Mouse (Mus musculus) C2C12 (cell line): Measurements from ENCODE around the gene Vkorc1l1. TPM values are rescaled to one million over a fixed set of nuclear protein-coding genes. Genes with fewer than 3 reads are reported as not detected.

ENCODE experiments used
- H3K27me3 ChIP-seq: one replicate; pipeline ENCODE4 v1.6.1; 2011; ENCODE audit not compliant: control insufficient read depth, insufficient read depth, insufficient read length
- H3K36me3 ChIP-seq: one replicate; pipeline ENCODE4 v1.6.1; 2011; ENCODE audit not compliant: control insufficient read depth, insufficient read depth
- H3K4me3 ChIP-seq: one replicate; pipeline ENCODE4 v1.5.1; 2011; ENCODE audit warnings: mild to moderate bottlenecking, control low read depth; ENCODE audit not compliant: poor library complexity, insufficient read depth, severe bottlenecking
- H3K79me2 ChIP-seq: one replicate; pipeline ENCODE4 v1.6.1; 2011; ENCODE audit not compliant: control insufficient read depth, insufficient read depth
- H3K79me3 ChIP-seq: one replicate; pipeline ENCODE4 v1.6.1; 2011; ENCODE audit warnings: low read depth, control low read depth
- H3ac ChIP-seq: one replicate; pipeline ENCODE3; 2011; ENCODE audit warnings: low read depth; ENCODE audit not compliant: control insufficient read depth, insufficient read length
- CEBPB ChIP-seq: IDR thresholded peaks from one replicate; pipeline ENCODE4 v1.6.1; 2011; ENCODE audit warnings: low read depth, mild to moderate bottlenecking, control low read depth, moderate library complexity
- CTCF ChIP-seq: IDR thresholded peaks from one replicate; pipeline ENCODE4 v1.5.1; 2011; ENCODE audit not compliant: control insufficient read depth, insufficient read depth, insufficient read length
- FOSL1 ChIP-seq: IDR thresholded peaks from one replicate; pipeline ENCODE4 v1.8.0; 2011; ENCODE audit warnings: mild to moderate bottlenecking, low read length; ENCODE audit not compliant: poor library complexity, insufficient read depth, severe bottlenecking
- MAX ChIP-seq: IDR thresholded peaks from one replicate; pipeline ENCODE4 v1.6.1; 2011; ENCODE audit warnings: mild to moderate bottlenecking, control low read depth
- MYOD1 ChIP-seq: IDR thresholded peaks from one replicate; pipeline ENCODE4 v1.6.1; 2011; ENCODE audit warnings: low read depth; ENCODE audit not compliant: control insufficient read depth, insufficient read length
- MYOG ChIP-seq: IDR thresholded peaks from one replicate; pipeline ENCODE4 v1.6.1; 2011; ENCODE audit not compliant: control insufficient read depth, insufficient read length; ENCODE audit errors: extremely low read depth
- USF1 ChIP-seq: IDR thresholded peaks from one replicate; pipeline ENCODE4 v1.6.1; 2011; ENCODE audit warnings: low read depth, mild to moderate bottlenecking, control low read depth, moderate library complexity
- polyA plus RNA-seq: library from polyadenylated mRNA; unstranded; fragments of >200 nt; fragmentation: generic; extraction: Trizol; gene quantifications from one replicate; pipeline ENCODE4 v1.2.1, GENCODE M21; 2012; ENCODE audit warnings: missing spikeins

Gene Vkorc1l1
- polyA plus RNA-seq, 1 experiment, result 16.5 TPM

DNA sequence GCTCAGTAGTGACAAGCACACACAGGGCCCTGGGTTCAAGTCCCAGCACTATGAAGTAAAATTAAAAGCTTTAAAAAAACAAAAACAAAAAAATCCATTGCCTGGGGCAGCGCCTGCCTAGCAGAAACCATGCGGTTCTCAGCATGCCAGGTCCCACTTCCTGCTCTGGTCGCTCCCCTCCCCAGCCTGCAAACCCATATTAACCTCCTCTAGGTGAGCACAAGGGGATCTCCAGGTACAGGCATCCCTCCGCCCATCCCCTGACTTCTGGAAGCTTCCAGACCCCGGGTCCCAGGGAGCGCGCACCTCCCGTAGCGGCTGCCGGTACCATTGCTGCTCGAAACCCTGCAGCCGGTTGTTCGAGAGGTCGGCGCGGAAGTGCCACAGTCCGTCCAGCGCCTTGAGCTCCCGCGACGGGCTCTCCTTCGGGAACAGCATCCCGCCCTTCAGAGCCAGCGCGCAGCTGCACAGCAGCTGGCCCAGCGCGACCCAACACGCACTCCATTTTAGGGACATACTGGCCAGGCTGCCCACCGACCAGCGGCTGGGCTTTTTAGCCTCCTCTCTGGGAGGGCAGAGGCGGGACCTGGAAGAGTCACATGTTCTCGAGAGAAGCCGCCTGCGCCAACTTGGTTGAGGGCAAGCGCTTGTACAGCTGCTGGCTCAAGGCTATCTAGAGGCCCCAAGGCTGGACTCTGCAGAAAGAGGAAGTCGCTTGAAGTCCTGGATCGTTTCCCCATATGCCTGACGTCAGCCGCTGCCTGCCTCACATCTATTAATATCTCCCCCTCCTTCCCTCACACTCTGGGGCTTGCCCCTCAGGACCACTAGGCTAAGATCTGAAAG is 60.8 kb downstream of the Vkorc1l1 start, which contains the start of gene Gusb:
Gene Gusb (minus strand): TSS at position 749 of the 846 bp plus-strand sequence.
- H3K4me3 ChIP-seq, result peak within 1 kb of the TSS; percentile 52
- TF ChIP-seq MAX, result peak; percentile 84
- TF ChIP-seq USF1, result peak; percentile 85
- TF ChIP-seq CEBPB, result no peak
- peaks cover 20% of the 10 kb centered on the region for H3K36me3 ChIP-seq
- no peaks in the 10 kb centered on the region for H3K27me3 ChIP-seq
- peaks cover 5% of the 10 kb centered on the region for H3K79me3 ChIP-seq
- no peaks in the 10 kb centered on the region for H3K79me2 ChIP-seq
- peak within 1 kb of the TSS; percentile 32 for H3ac ChIP-seq

DNA sequence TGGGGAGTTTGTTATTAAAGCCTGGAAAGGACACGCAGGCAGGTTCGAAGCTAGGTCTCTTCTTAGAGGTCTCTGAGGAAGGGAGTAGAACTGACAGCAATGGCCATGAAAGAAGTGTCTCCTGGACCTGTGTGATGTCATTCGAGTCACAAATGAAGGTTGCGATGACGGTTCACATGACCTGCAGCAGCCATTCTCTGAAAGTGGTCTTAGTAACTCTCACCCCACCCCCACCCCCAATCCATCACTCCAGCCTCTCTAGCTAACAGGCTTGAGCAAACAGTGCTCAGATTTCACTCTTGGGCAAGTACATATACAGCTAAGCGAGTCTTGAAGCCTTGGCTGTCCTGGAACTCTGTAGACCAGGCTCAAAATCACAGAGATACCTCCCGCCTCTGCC is 61.5 kb downstream of the Vkorc1l1 start:
- Histone ChIP-seq H3K36me3 (peaks cover 16% of the 10 kb centered on the region), H3K27me3 (no peaks in the 10 kb centered on the region), H3K79me2 (no peaks in the 10 kb centered on the region), H3ac (no peak overlapping the region), H3K79me3 (peaks cover 5% of the 10 kb centered on the region), H3K4me3 (peak overlapping the region; percentile 52)
- no peak for TF ChIP-seq FOSL1
- no peak for TF ChIP-seq MAX
- TF ChIP-seq MYOG, result no peak
- no peak for TF ChIP-seq CTCF
- no peak for TF ChIP-seq MYOD1
- TF ChIP-seq CEBPB, result no peak
- no peak for TF ChIP-seq USF1

DNA sequence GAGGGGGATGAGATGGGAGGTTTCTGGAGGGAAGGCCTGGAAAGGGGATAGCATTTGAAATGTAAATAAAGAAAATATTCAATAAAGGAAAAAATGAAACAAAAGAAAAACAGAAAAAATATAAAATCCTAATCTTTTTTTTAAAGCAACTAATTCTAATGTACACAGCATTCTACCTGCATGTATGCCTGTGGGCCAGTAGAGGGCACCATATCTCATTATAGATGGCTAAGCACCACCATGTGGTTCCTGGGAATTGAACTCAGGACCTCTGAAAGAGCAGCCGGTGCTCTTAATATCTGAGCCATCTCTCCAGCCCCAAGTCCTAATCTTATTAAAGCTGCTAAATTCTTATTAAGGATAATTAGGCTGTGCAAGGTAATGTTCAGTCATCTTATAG is 65.6 kb downstream of the Vkorc1l1 start:
- Histone ChIP-seq H3ac (no peak overlapping the region), H3K27me3 (no peaks in the 10 kb centered on the region), H3K79me3 (peaks cover 3% of the 10 kb centered on the region), H3K36me3 (no peaks in the 10 kb centered on the region), H3K4me3 (no peak overlapping the region), H3K79me2 (no peaks in the 10 kb centered on the region)
- TF ChIP-seq CTCF, result peak; percentile 8
- no peak for TF ChIP-seq MYOD1

DNA sequence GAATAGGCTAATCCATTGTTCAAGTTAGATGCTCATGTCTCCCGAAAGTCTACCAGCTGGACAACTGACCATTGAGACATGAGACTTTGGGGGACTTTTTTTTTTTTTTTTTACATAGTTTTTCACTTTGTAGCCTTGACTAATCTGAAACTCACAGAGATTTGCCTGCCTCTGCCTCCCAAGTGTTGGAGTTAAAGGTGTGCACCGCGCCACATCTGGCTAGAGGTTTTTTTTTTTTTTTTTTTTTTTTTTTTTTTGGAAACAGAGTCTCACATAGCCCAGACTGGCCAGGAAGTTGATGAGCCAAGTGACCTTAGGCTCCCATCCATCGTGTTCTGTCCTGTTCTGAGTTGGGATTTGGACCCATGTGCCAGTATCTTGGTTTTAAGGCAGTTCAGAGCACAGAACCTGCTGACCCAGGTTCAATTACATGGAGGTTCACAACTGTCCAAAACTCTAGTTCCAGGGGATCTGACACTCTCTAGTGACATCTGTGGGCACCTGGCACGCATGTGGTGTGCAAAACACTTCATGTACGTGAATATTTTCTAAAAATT is 66.3 kb downstream of the Vkorc1l1 start:
- H3K36me3 ChIP-seq, result no peaks in the 10 kb centered on the region
- no peak overlapping the region for H3ac ChIP-seq
- no peak overlapping the region for H3K4me3 ChIP-seq
- TF ChIP-seq FOSL1, result no peak
- H3K27me3 ChIP-seq, result no peaks in the 10 kb centered on the region
- no peaks in the 10 kb centered on the region for H3K79me2 ChIP-seq
- H3K79me3 ChIP-seq, result no peaks in the 10 kb centered on the region

DNA sequence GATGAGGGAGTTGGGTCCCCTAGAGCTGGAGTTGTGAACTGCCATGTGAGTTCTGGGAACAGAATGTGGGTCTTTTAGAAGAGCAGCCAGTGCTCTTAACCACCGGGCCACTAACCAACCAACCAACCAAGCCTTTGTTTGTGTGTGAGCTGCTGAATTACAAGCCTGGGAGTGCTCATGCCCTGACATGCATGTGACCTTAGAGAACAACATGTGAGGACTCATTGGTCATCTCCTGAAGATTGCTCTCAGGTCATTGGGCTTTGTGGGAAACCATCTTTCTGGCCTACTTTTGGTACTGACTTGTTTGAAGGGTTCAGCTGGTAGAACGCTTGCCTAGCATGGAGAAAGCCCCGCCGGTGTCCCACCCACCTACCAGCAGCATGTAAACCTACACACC is 68.0 kb downstream of the Vkorc1l1 start:
- Histone ChIP-seq H3K79me3 (no peaks in the 10 kb centered on the region), H3K4me3 (no peak overlapping the region), H3K27me3 (no peaks in the 10 kb centered on the region), H3K79me2 (no peaks in the 10 kb centered on the region), H3K36me3 (no peaks in the 10 kb centered on the region), H3ac (no peak overlapping the region)
- TF ChIP-seq CEBPB (no peak), USF1 (no peak), CTCF (no peak), MYOG (no peak), FOSL1 (no peak), MYOD1 (no peak), MAX (no peak)

DNA sequence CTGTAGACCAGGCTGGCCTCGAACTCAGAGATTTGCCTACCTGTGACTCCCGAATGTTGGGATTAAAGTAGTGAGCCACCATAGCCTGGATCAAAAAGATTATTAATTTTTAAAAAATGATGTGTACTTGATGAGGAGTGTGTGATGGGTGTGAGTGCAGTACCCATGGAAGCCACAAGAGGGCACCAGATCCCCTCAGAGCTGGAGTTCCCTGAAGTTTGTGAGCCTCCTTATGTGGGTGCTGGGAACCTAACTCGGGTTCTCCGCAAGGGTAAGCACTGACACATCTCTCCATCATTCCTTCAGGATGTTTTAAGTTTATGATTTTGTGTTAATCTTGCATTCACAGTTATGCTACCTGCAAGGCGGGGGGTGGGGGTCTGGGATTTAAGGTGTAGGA is 69.2 kb downstream of the Vkorc1l1 start:
- Histone ChIP-seq H3K79me2 (no peaks in the 10 kb centered on the region), H3K27me3 (no peaks in the 10 kb centered on the region)

More for the DNA sequence above, 69.2 kb downstream of the Vkorc1l1 start:
- no peaks in the 10 kb centered on the region for H3K36me3 ChIP-seq
- H3K4me3 ChIP-seq, result no peak overlapping the region
- no peaks in the 10 kb centered on the region for H3K79me3 ChIP-seq
- no peak overlapping the region for H3ac ChIP-seq
- no peak for TF ChIP-seq MAX
- TF ChIP-seq MYOG, result no peak
